Mouse (Mus musculus) kidney, embryonic 14.5 days (tissue): ENCODE measurements around the gene Agap1. TPM values are rescaled to one million over a fixed set of nuclear protein-coding genes. Genes with fewer than 3 reads are reported as not detected.

ENCODE experiments used
- ATAC-seq: fragments of 200-750 bp; cut with Nextera tagmentation; 2 replicates; pipeline ENCODE4 v1.8.0; 2017; ENCODE audit warnings: moderate number of reproducible peaks, mild to moderate bottlenecking, moderate TSS enrichment, moderate library complexity; ENCODE audit not compliant: low FRiP score, low TSS enrichment
- H3K27ac ChIP-seq: fragments of 300-500 bp; sonication (generic); 2 replicates; pipeline ENCODE4 v1.5.1; 2014; ENCODE audit warnings: low read depth, mild to moderate bottlenecking, low read length, moderate library complexity, mixed read lengths
- H3K27me3 ChIP-seq: fragments of 300-500 bp; sonication (generic); 2 replicates; pipeline ENCODE4 v1.6.1; 2014; ENCODE audit warnings: mild to moderate bottlenecking, low read length; ENCODE audit not compliant: control insufficient read depth, insufficient read depth
- H3K36me3 ChIP-seq: fragments of 300-500 bp; sonication (generic); 2 replicates; pipeline ENCODE4 v1.6.1; 2014; ENCODE audit warnings: low read length, mixed read lengths; ENCODE audit not compliant: control insufficient read depth, insufficient read depth
- H3K4me1 ChIP-seq: fragments of 300-500 bp; sonication (generic); 2 replicates; pipeline ENCODE4 v1.6.1; 2014; ENCODE audit warnings: low read length, mixed read lengths; ENCODE audit not compliant: control insufficient read depth, insufficient read depth
- H3K4me2 ChIP-seq: fragments of 300-500 bp; sonication (generic); replicated peaks from 2 replicates; pipeline ENCODE4 v1.6.1; 2014; ENCODE audit warnings: low read depth, mild to moderate bottlenecking, low read length
- H3K4me3 ChIP-seq: fragments of 300-500 bp; sonication (generic); 2 replicates; pipeline ENCODE4 v1.5.1; 2014; ENCODE audit warnings: mild to moderate bottlenecking, low read length
- H3K9ac ChIP-seq: fragments of 300-500 bp; sonication (generic); 2 replicates; pipeline ENCODE4 v1.6.1; 2014; ENCODE audit warnings: low read depth, mild to moderate bottlenecking, low read length, moderate library complexity
- H3K9me3 ChIP-seq: fragments of 300-500 bp; sonication (generic); 2 replicates; pipeline ENCODE4 v1.6.1; 2016; ENCODE audit warnings: low read length; ENCODE audit not compliant: control insufficient read depth
- WGBS: fragments of 180-500 bp; shearing (Covaris S2); extraction: QIAGEN DNeasy Blood & Tissue Kit; methylation state at CpG from one replicate; pipeline ENCODE4 v1.1.7; 2014; 5-methylcytosine and 5-hydroxymethylcytosine counted together
- polyA plus RNA-seq: library from polyadenylated mRNA; unstranded; fragments of >200 nt; fragmentation: Nextera tagmentation; extraction: Ambion mirVana; gene quantifications from 2 replicates; pipeline ENCODE4 v1.2.1, GENCODE M21; 2014

Gene Agap1
- polyA plus RNA-seq, 1 experiment from 2014 or later: 19.3 TPM

DNA sequence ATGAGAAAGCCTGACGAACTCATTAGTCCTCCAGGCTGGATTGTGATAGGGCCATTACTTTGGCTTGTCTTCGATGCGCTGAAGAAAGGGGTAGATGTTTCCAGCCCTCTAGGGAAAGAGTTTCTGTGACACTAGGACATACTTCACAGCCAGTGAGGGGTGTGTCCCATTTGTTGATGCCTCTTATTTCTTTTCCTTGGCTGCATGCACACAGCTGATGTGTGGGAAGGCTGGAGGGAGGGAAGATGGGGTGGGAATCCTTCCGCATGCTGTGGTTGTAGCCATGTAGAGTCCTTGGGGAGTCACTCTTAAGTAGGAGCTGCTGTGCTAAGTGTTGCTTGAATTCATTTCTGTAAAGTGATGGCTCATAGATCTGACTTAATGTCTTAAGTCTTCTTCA lies 118.9 kb downstream of the Agap1 start:
- H3K9ac ChIP-seq: no peak overlapping the region
- H3K27me3 ChIP-seq: no peaks in the 10 kb centered on the region
- peaks cover 48% of the 10 kb centered on the region for H3K4me1 ChIP-seq
- H3K4me2 ChIP-seq: no peak overlapping the region
- ATAC-seq: no peak
- no peak overlapping the region for H3K27ac ChIP-seq
- no peaks in the 10 kb centered on the region for H3K9me3 ChIP-seq
- no peaks in the 10 kb centered on the region for H3K36me3 ChIP-seq
- H3K4me3 ChIP-seq: no peak overlapping the region
- 92% methylated on average over 4 of the region's 4 CpGs for WGBS

DNA sequence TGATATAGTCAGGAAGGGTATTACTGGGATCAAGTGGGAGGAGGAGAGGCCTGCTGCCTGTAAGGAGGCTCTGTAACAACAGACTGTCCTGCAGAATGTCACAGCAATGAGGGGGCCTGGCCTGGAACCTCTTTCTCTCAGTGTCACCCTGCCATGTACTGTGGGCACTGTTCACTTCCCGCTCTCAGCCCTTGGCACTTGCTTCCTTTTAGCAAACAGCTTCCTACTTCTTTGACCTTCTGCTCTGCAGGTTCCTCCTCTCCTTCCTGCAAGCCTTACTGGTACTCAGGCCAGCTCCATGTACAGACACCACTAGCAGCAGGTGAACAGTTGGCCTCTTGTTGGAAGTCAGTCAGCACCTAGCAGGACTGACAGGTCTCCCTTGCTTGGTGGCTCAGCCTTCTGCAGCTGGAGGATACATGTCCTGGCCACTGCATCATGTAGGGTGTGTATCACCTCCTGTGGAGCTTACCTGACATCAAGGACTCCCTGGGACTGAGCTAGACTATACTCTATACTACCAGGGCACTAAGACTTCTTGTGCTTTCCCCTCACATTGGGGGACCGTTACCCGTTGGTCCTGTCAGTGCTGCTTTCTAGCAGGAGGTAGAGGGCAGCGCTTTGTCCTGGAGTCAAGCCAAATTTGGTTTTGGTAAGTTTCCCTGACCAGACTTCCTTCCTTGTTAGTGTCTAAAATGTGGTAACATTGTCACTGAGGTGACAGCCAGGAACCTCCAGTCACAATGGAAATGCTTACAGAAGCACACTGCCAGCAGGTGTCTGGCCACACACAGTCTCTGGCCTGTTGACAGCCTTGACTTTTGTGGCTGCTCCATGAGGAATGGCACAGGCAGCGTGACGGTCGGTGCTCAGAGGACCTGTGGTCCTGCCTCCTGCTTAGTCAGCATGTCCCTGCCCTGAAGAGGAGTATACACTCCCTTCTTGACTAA lies 120.6 kb downstream of the Agap1 start:
- no peaks in the 10 kb centered on the region for H3K9me3 ChIP-seq
- 0 out of 2 replicates have a peak overlapping the region, but pooled peaks have one; percentile 4 for H3K9ac ChIP-seq
- WGBS: 60% methylated on average over 7 of the region's 7 CpGs
- no peaks in the 10 kb centered on the region for H3K27me3 ChIP-seq
- no peak overlapping the region for H3K27ac ChIP-seq
- ATAC-seq: no peak
- no peak overlapping the region for H3K4me2 ChIP-seq
- H3K4me3 ChIP-seq: no peak overlapping the region
- H3K4me1 ChIP-seq: peaks cover 39% of the 10 kb centered on the region
- H3K36me3 ChIP-seq: no peaks in the 10 kb centered on the region

DNA sequence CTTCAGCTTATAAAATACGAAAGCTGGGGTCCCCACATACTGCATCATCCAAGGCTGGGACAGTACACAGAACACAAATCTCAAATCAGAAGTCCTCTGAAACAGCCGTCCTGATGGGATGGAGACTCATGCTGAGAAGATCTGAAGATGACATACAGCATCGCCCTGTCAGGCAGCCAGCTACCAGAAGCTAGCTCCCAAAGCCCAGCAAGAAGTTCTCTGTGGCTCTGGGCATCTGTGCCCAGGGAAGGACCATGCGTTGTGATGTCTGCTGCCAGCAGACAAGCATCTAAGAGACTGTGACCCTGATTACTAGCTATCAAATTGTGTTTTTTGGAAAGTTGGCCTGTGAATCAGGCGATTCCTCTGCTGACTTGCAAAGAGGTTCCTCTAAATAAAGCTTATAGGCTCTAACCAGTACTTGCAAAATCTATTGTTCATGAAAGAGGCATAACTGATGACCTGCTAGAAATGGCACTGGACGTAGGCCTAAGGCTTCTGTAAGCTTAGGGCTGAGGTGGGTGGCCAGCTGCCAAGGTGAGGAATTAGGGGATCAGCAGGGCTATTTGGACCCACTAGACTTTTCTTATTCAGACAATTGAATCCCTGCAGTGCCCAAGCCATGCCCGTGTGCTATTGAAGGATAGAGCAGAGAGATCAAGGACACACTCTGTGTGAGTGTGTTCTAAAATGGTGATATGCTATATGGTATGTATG lies 121.7 kb downstream of the Agap1 start:
- no peaks in the 10 kb centered on the region for H3K36me3 ChIP-seq
- no peak overlapping the region for H3K9ac ChIP-seq
- peaks cover 4% of the 10 kb centered on the region; the same call in 1 of the 2 replicates for H3K27me3 ChIP-seq
- H3K4me2 ChIP-seq: peak overlapping the region; percentile 23; the same call in 1 of the 2 replicates
- no peak overlapping the region for H3K27ac ChIP-seq
- WGBS: 72% methylated on average over 7 of the region's 7 CpGs
- H3K9me3 ChIP-seq: no peaks in the 10 kb centered on the region
- peaks cover 28% of the 10 kb centered on the region for H3K4me1 ChIP-seq
- no peak for ATAC-seq
- H3K4me3 ChIP-seq: no peak overlapping the region

DNA sequence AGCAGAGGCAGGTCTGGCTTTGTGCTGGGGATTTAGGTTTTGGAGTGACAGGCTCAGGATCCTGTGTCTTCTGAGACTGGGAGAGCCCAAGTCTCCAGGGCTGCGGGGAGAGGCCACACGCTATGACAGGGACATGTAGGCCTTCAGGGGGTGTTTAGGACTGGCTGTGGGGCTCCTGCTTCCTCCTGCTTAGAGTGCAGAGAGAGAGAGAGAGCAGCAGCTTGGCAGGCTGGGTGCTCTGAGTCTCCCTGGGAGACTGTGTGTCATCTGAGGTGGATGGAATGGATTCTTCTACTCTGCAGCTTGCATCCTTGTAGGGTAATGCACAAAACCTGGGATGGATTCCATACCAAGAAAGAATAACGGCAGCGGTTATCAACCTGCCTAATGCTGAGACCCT lies 122.4 kb downstream of the Agap1 start:
- WGBS: 10% methylated on average over 4 of the region's 4 CpGs
- peaks cover 7% of the 10 kb centered on the region; the same call in 1 of the 2 replicates for H3K27me3 ChIP-seq
- H3K9me3 ChIP-seq: no peaks in the 10 kb centered on the region
- peak overlapping the region; percentile 83 for H3K27ac ChIP-seq
- peak overlapping the region; percentile 32; the same call in 1 of the 2 replicates for H3K9ac ChIP-seq
- H3K4me1 ChIP-seq: peaks cover 33% of the 10 kb centered on the region
- no peak overlapping the region; the same call in 1 of the 2 replicates for H3K4me3 ChIP-seq
- no peaks in the 10 kb centered on the region for H3K36me3 ChIP-seq
- 0 out of 2 replicates have a peak, but pooled peaks have one; percentile 11 for ATAC-seq
- H3K4me2 ChIP-seq: peak overlapping the region; percentile 23; the same call in 1 of the 2 replicates

DNA sequence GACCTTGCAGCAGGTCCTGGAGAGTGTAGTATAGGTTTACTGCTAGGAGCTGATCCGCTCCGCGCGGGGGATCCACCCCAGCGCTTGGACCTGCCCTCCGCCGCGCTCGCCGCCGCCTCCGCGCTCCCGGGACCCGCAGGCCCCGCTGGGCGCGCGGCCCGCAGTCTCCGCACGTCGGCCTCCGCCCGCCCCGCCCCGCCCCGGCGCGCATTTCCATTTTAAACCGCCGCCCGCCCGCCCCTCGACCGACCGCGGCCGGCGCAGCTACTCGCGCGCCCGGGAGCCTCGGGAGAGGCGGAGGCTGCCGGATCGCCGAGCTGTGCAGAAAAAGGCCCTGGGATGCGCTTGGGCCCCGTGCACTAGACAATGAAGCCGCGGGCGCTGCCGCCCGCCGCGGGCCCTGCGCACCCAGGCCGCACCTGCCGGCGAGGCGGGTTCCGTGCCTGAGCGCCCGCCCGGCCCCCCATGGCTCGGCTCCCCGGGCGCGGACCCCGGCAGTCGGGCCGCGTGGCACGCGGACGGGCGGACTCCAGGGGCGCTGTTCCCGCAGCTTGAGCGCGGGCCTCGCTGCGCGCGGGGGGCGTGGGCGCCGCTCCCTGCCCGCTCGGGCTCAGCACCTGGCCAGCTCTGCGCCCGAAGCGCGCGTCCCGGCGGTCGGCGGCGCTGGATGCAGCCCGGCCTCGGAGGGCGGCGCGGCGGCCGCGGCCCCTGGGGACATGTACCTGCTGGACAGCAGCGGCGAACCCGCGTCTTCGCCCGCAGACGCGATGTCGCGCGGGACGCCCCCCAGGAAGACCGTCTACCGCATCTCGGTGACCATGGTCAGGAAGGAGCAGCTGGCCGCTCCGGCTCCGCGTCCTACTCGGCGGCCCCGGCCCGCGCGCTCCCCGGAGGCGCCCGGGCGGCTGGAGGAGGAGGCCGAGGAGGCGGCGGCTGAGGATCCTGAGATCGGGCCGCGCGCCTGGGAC lies 125.7 kb downstream of the Agap1 start:
- Histone ChIP-seq H3K9ac (peak overlapping the region; percentile 61), H3K27me3 (peaks cover 9% of the 10 kb centered on the region; the same call in 1 of the 2 replicates), H3K4me2 (peak overlapping the region; percentile 100), H3K27ac (peak overlapping the region; percentile 69; the same call in 1 of the 2 replicates), H3K9me3 (no peaks in the 10 kb centered on the region), H3K36me3 (no peaks in the 10 kb centered on the region), H3K4me1 (peaks cover 31% of the 10 kb centered on the region), H3K4me3 (peak overlapping the region; percentile 70)
- under 1% methylated on average over 115 of the region's 146 CpGs for WGBS
- peak; percentile 76 for ATAC-seq

DNA sequence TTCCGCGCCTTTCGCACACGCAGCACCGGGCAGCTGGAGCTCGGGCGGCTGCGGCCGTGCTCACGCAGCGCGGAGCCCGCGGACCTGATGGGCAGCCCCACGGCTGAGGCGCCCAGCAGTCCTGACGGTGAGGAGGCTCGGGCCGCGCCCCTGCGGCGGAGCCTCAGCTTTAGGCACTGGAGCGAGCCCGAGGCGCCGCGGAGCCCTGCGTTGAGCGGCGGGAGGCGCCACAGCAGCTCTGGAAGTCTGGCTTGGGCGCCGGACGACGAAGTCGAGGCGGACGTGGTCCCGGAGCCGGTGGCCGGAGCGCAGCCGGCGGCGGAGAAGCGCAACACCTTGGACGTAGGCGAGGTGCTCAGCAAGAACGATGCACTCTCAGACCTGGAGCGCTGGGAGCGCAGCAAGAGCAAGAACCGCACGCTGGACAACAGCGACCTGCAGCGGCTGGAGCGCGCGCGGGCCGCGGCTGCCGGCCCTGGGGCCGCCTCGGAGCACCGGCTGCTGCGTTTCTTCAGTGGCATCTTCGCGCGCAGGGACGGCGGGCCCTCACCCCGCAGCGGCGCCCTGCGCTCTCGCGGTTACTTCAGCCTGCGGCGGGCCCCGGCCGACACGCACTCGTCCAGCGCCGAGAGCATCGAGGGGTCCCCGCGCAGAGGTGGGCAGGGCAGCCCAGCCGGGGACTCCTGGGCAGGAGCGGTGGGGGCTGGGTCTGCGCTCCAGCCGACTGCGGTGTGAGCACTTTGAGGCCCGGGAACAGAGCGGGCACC lies 126.6 kb downstream of the Agap1 start:
- Histone ChIP-seq H3K4me2 (peak overlapping the region; percentile 100), H3K36me3 (no peaks in the 10 kb centered on the region; the same call in 1 of the 2 replicates), H3K27me3 (peaks cover 9% of the 10 kb centered on the region; the same call in 1 of the 2 replicates), H3K27ac (0 out of 2 replicates have a peak overlapping the region, but pooled peaks have one; percentile 69), H3K4me3 (peak overlapping the region; percentile 70), H3K9me3 (no peaks in the 10 kb centered on the region), H3K9ac (peak overlapping the region; percentile 61), H3K4me1 (peaks cover 26% of the 10 kb centered on the region)
- under 1% methylated on average over 86 of the region's 95 CpGs for WGBS
- ATAC-seq: peak; percentile 54

DNA sequence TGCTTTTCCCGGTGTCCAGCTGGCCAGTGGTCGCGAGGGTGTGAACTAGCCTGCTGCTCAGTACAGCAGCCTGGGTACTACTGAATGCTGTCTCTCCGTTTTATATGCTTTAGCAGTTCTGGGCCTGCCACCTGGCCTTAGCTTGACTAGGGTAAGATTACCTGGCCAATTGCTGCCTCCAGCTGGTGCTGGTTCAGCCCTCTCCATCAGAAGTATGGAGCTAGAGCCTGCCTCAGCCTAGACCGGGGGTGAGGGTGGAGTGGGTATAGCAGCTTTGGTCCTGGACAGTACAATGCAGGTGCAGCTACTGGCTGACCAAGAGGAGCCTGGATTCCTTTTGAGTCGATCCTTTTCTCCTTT lies 127.1 kb downstream of the Agap1 start:
- H3K4me3 ChIP-seq: peak overlapping the region; percentile 70
- H3K27me3 ChIP-seq: peaks cover 9% of the 10 kb centered on the region; the same call in 1 of the 2 replicates
- H3K27ac ChIP-seq: no peak overlapping the region
- no peaks in the 10 kb centered on the region for H3K9me3 ChIP-seq
- peak; percentile 2; the same call in 1 of the 2 replicates for ATAC-seq
- peak overlapping the region; percentile 100 for H3K4me2 ChIP-seq
- H3K9ac ChIP-seq: peak overlapping the region; percentile 61; the same call in 1 of the 2 replicates
- H3K4me1 ChIP-seq: peaks cover 20% of the 10 kb centered on the region
- 31% methylated on average over 4 of the region's 6 CpGs for WGBS
- no peaks in the 10 kb centered on the region; the same call in 1 of the 2 replicates for H3K36me3 ChIP-seq
